Mouse (Mus musculus) forebrain, embryonic 10.5 days (tissue): ENCODE measurements around the gene Dab1. TPM values are rescaled to one million over a fixed set of nuclear protein-coding genes. Genes with fewer than 3 reads are reported as not detected.

ENCODE experiments used
- DNase-seq: peaks from one replicate; pipeline ENCODE4 v3.0.0-alpha.2; 2017; ENCODE audit warnings: low spot score; ENCODE audit errors: extremely low spot score
- H3K27ac ChIP-seq: fragments of 300-500 bp; sonication (generic); 2 replicates; pipeline ENCODE4 v1.5.1; 2016; ENCODE audit warnings: mild to moderate bottlenecking
- H3K27me3 ChIP-seq: fragments of 300-500 bp; sonication (generic); 2 replicates; pipeline ENCODE4 v1.6.1; 2016; ENCODE audit warnings: mild to moderate bottlenecking; ENCODE audit not compliant: poor library complexity, severe bottlenecking
- H3K36me3 ChIP-seq: fragments of 300-500 bp; sonication (generic); replicated peaks from 2 replicates; pipeline ENCODE4 v1.6.1; 2016; ENCODE audit warnings: mild to moderate bottlenecking, moderate library complexity
- H3K4me1 ChIP-seq: fragments of 300-500 bp; sonication (generic); 2 replicates; pipeline ENCODE4 v1.6.1; 2016
- H3K4me3 ChIP-seq: fragments of 300-500 bp; sonication (generic); 2 replicates; pipeline ENCODE4 v1.5.1; 2016; ENCODE audit warnings: mild to moderate bottlenecking, moderate library complexity
- H3K9me3 ChIP-seq: fragments of 300-500 bp; sonication (generic); 2 replicates; pipeline ENCODE4 v1.6.1; 2016; ENCODE audit warnings: mild to moderate bottlenecking, moderate library complexity
- WGBS: fragments of 180-500 bp; shearing (Covaris S2); methylation state at CpG from one replicate; pipeline ENCODE4 v1.1.7; 2016; 5-methylcytosine and 5-hydroxymethylcytosine counted together
- polyA plus RNA-seq: library from polyadenylated mRNA; unstranded; fragments of >200 nt; fragmentation: Nextera tagmentation; extraction: Ambion mirVana; gene quantifications from 2 replicates; pipeline ENCODE4 v1.2.1, GENCODE M21; 2016

Gene Dab1
- polyA plus RNA-seq, 1 experiment from 2014 or later: 26.4 TPM

DNA sequence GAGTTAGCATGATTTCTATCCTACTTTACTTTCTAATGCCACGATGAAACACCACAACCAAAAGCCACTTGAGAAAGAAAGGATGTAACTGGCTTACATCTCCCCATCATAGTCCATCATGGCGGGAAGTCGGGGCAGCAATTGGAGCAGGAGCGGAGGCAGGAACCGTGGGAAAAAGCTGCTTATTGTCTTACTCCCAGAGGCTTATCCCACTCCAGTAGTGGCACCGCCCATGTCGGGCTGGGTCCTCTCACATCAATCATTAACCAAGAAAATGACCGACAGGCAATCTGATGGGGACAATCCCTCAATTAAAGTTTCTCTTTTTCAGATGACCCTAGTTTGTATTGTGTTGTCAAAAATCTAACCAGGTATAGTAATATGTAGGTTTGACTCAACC, 893.4 kb downstream of the Dab1 start:
- H3K36me3 ChIP-seq: no peaks in the 10 kb centered on the region
- H3K27ac ChIP-seq: no peak overlapping the region
- no peaks in the 10 kb centered on the region for H3K9me3 ChIP-seq
- peaks cover 49% of the 10 kb centered on the region for H3K4me1 ChIP-seq
- no peak overlapping the region for H3K4me3 ChIP-seq
- WGBS: 89% methylated on average over 8 of the region's 8 CpGs
- H3K27me3 ChIP-seq: peaks cover 7% of the 10 kb centered on the region; the same call in 1 of the 2 replicates
- no peak for DNase-seq

DNA sequence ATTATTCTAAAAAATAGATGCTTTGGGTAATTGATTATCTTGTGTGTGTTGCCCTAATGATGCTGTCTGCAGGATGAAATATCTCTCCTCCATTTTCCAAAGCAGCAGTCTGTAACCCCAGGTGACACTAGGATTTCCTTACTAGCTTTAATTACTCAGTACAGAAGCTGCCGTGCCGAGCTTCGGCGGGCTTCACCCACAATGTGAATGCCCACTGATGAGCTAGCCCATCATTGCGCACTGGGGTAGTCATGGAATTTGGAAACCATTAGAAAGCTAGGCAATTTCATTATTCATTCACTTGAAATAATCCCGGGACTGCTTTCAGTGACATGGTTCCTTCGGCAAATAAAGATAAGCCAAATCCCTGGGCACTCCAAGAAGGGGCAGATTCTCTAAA, 894.5 kb downstream of the Dab1 start:
- H3K27ac ChIP-seq: no peak overlapping the region
- H3K4me3 ChIP-seq: no peak overlapping the region
- H3K9me3 ChIP-seq: no peaks in the 10 kb centered on the region
- DNase-seq: no peak
- peaks cover 7% of the 10 kb centered on the region; the same call in 1 of the 2 replicates for H3K27me3 ChIP-seq
- WGBS: 66% methylated on average over 7 of the region's 7 CpGs
- H3K4me1 ChIP-seq: peaks cover 38% of the 10 kb centered on the region
- H3K36me3 ChIP-seq: no peaks in the 10 kb centered on the region

DNA sequence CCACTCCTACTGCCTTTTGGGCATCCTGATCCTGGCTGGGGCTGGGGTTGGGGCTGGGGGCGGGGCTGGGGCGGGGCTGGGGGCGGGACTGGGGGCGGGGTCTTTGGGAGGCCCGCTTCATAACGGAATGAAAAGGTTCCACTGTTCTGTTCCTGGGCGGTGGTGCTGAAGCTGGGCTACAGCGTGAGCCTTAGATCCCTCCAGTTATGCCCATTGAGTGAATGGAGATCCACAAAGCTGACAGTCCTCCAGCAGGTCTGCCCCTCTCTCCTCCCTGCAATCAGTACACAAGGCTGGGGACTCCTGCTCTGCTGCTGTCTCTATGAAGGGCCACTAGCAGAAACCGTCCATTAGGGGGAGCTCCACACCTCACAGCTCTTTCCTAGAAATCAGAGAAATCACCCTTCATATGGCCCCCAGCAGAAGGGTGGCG, 895.4 kb downstream of the Dab1 start:
- peak overlapping the region; percentile 69 for H3K27ac ChIP-seq
- H3K9me3 ChIP-seq: no peaks in the 10 kb centered on the region
- DNase-seq: peak; percentile 53
- peaks cover 28% of the 10 kb centered on the region for H3K4me1 ChIP-seq
- no peaks in the 10 kb centered on the region for H3K36me3 ChIP-seq
- H3K27me3 ChIP-seq: peaks cover 6% of the 10 kb centered on the region; the same call in 1 of the 2 replicates
- under 1% methylated on average over 10 of the region's 10 CpGs for WGBS
- peak overlapping the region; percentile 48 for H3K4me3 ChIP-seq

DNA sequence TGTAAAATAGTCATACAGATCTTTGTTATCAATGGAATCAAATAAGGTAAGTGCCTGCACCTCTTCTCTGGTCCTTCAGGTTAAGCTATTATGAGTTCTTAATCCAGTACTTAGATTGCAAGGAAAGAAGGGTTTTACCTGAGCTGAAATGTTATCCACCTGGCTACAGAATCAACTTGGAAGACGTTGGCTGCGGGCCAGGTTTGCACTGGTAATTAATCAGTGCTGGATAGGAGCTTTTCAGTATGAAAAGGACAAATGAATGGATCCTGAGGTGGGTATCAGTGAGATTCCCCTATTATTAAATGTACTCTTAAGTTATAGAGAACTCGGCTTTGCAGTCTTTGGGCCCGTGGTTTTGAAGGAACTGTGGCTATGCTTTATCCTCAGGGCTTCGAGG, 896.5 kb downstream of the Dab1 start:
- H3K4me1 ChIP-seq: peaks cover 26% of the 10 kb centered on the region
- no peak for DNase-seq
- 72% methylated on average over 5 of the region's 5 CpGs for WGBS

GRCm38 (mm10) chr4:104522324-104522723, 903.2 kb downstream of the Dab1 start:
- H3K36me3 ChIP-seq: no peaks in the 10 kb centered on the region
- no peak overlapping the region for H3K4me3 ChIP-seq
- DNase-seq: no peak
- no peak overlapping the region for H3K27ac ChIP-seq
- no peaks in the 10 kb centered on the region for H3K27me3 ChIP-seq
- 69% methylated on average over 8 of the region's 8 CpGs for WGBS
- no peaks in the 10 kb centered on the region for H3K9me3 ChIP-seq
- peaks cover 16% of the 10 kb centered on the region for H3K4me1 ChIP-seq

More for the DNA sequence above, 896.5 kb downstream of the Dab1 start:
- no peaks in the 10 kb centered on the region for H3K36me3 ChIP-seq
- no peaks in the 10 kb centered on the region for H3K27me3 ChIP-seq
- no peak overlapping the region for H3K27ac ChIP-seq
- H3K9me3 ChIP-seq: no peaks in the 10 kb centered on the region
- H3K4me3 ChIP-seq: no peak overlapping the region

DNA sequence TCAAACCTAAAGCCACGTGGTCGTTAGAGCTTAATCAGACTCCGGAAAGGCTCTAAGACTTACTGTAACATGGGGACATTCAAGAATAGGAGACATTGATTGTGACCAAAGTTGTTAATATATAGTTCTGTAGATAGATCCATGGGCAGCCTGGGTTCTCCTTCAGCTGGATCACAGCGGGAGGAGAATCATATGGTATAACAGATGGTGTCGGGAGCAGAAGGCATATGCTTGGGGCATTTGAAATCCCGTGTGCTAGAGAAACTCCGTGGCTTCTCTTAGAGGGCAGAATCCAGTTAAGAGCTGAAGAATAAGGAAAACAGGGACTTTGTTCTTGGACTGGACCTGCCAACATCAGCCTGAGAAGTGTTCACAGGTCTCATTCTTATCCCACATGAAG, 904.6 kb downstream of the Dab1 start:
- no peak for DNase-seq
- 94% methylated on average over 7 of the region's 7 CpGs for WGBS
- Histone ChIP-seq H3K27ac (no peak overlapping the region), H3K36me3 (no peaks in the 10 kb centered on the region), H3K4me1 (peaks cover 16% of the 10 kb centered on the region), H3K27me3 (no peaks in the 10 kb centered on the region), H3K4me3 (no peak overlapping the region), H3K9me3 (no peaks in the 10 kb centered on the region)

GRCm38 (mm10) chr4:104529905-104530646, 910.9 kb downstream of the Dab1 start:
- Histone ChIP-seq H3K36me3 (no peaks in the 10 kb centered on the region), H3K4me3 (no peak overlapping the region), H3K27me3 (no peaks in the 10 kb centered on the region), H3K4me1 (no peaks in the 10 kb centered on the region; the same call in 1 of the 2 replicates), H3K9me3 (no peaks in the 10 kb centered on the region), H3K27ac (no peak overlapping the region)
- no peak for DNase-seq
- WGBS: 91% methylated on average over 4 of the region's 4 CpGs

DNA sequence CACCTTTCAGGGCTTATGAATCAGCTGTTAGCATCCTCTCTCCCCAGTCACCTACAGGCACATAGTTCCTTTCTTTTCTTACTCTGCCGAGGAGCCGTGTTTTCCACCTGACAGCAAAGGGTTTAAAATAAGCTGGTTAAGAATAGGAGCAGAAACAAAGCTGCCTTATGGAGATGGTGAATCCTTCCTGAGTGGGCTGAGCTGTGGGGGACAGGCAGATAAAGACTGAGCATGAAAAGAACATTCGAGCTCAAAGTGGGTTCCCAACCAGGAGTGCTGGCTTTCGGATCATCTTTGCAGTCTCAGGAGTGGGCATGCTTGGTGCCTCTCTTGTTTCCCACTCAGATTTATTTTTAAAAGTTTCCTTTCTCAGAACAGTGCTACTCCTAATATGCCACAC, 913.7 kb downstream of the Dab1 start:
- Histone ChIP-seq H3K27ac (no peak overlapping the region), H3K4me3 (no peak overlapping the region), H3K9me3 (no peaks in the 10 kb centered on the region), H3K4me1 (no peaks in the 10 kb centered on the region), H3K36me3 (no peaks in the 10 kb centered on the region), H3K27me3 (no peaks in the 10 kb centered on the region)
- DNase-seq: no peak
- 92% methylated on average over 4 of the region's 4 CpGs for WGBS

DNA sequence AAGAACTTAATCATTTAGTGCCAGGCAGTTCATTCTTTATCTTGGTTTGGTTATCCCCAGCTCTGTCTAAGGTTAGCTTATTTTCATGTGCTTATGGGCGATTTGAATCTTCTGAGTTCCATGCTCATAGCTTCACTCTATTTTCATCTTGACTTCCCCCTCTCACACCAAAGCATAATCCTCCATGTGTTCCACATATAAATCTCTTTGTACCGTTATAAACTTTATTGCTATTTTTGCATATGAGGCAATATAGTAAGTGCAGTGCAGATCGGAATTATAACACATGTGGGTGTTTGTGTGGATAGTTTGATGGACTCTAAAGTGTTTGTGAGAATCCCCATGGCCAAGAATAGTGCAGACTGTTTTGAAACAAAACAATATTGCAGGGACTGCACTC, 919.3 kb downstream of the Dab1 start:
- no peak for DNase-seq
- no peaks in the 10 kb centered on the region for H3K36me3 ChIP-seq
- H3K4me3 ChIP-seq: no peak overlapping the region
- H3K27ac ChIP-seq: no peak overlapping the region
- 92% methylated on average over 3 of the region's 3 CpGs for WGBS
- H3K4me1 ChIP-seq: no peaks in the 10 kb centered on the region
- no peaks in the 10 kb centered on the region for H3K27me3 ChIP-seq
- H3K9me3 ChIP-seq: no peaks in the 10 kb centered on the region

GRCm38 (mm10) chr4:104539047-104539446, 919.9 kb downstream of the Dab1 start:
- Histone ChIP-seq H3K27ac (no peak overlapping the region), H3K36me3 (no peaks in the 10 kb centered on the region), H3K4me1 (no peaks in the 10 kb centered on the region), H3K9me3 (no peaks in the 10 kb centered on the region), H3K4me3 (no peak overlapping the region), H3K27me3 (no peaks in the 10 kb centered on the region)
- DNase-seq: no peak
- 78% methylated on average over 2 of the region's 2 CpGs for WGBS

GRCm38 (mm10) chr4:104547091-104547490, 927.9 kb downstream of the Dab1 start:
- Histone ChIP-seq H3K36me3 (no peaks in the 10 kb centered on the region), H3K4me1 (peaks cover 26% of the 10 kb centered on the region), H3K27me3 (no peaks in the 10 kb centered on the region), H3K27ac (no peak overlapping the region), H3K4me3 (no peak overlapping the region), H3K9me3 (no peaks in the 10 kb centered on the region)
- no peak for DNase-seq
- WGBS: 81% methylated on average over 5 of the region's 5 CpGs

GRCm38 (mm10) chr4:104548287-104548686, 929.1 kb downstream of the Dab1 start:
- H3K36me3 ChIP-seq: no peaks in the 10 kb centered on the region
- H3K27ac ChIP-seq: no peak overlapping the region
- peaks cover 32% of the 10 kb centered on the region for H3K4me1 ChIP-seq
- no peaks in the 10 kb centered on the region for H3K9me3 ChIP-seq
- no peak overlapping the region for H3K4me3 ChIP-seq
- WGBS: 86% methylated on average over 1 of the region's 1 CpGs
- no peak for DNase-seq
- no peaks in the 10 kb centered on the region for H3K27me3 ChIP-seq

GRCm38 (mm10) chr4:104550581-104551205, 931.5 kb downstream of the Dab1 start:
- peaks cover 56% of the 10 kb centered on the region for H3K4me1 ChIP-seq
- H3K4me3 ChIP-seq: no peak overlapping the region
- H3K36me3 ChIP-seq: no peaks in the 10 kb centered on the region
- H3K27ac ChIP-seq: no peak overlapping the region
- DNase-seq: no peak
- no peaks in the 10 kb centered on the region for H3K27me3 ChIP-seq
- H3K9me3 ChIP-seq: no peaks in the 10 kb centered on the region
- 74% methylated on average over 4 of the region's 4 CpGs for WGBS
